Mouse (Mus musculus) megakaryocyte, embryonic 14.5 days (primary cell): ENCODE results near the gene Lrpap1.

Experiments used
- FLI1 ChIP-seq: IDR thresholded peaks from 2 replicates; pipeline ENCODE4 v1.6.1; 2012; ENCODE audit warnings: low read length, inconsistent platforms, mixed read lengths
- GATA1 ChIP-seq: IDR thresholded peaks from 3 replicates; pipeline ENCODE4 v1.6.1; 2012; ENCODE audit warnings: mixed read lengths, low read length, inconsistent platforms, borderline replicate concordance

DNA sequence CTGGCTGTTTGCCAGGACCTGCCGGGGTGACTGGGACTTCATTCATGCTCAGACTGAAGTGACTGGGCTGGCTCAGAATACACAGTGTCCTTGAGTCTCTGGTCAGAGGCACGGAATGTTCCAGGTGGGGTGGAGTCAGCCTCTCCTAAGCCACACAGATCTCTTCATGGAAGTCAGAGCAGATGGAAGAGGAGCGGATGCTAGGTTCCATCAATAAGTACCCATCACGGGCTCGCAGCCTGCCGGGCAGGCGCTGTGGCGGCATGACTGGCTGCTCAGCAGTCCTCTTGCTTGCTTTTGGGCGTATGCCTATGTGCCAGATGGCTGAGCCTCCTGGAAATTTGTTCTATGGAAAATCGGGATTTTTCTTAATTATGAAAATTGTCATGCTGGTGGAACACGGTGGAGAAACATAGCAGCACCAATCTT lies 32.6 kb upstream of the Lrpap1 start:
- TF ChIP-seq FLI1 (no peak), GATA1 (no peak)
